Mouse (Mus musculus): ENCODE measurements around the gene Trip13.

Gene Trip13

GRCm38 (mm10) chr13:73887415-73887874, 50.1 kb downstream of the Trip13 start:
- DNase-seq (ENCODE audit: low read depth, low spot score): no peak

- no peak for DNase-seq (ENCODE audit: low read depth, low spot score)
Measured at GRCm38 (mm10) chr13:73886601-73887000, 51.0 kb downstream of the Trip13 start.

DNA sequence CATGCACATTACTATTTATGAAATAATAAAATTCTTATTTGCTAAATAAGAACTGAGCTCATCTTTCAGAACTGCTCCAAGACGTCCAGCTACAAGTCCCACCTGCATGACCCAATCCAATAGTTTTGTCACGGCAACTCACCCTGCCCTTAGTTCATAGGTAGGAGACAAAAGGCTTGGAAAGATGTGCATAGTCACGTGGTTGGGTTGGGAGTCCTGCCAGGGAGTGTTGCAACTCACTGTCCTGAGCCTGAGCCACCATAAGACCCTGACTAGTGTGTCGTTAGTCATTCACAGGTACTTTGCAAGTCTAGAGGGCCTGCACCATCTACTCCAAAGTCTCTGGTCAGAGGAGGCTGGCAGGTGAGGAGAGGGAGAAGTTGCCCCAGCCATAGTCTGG, 51.5 kb downstream of the Trip13 start:
- no peak for DNase-seq (ENCODE audit: low read depth, low spot score)

DNA sequence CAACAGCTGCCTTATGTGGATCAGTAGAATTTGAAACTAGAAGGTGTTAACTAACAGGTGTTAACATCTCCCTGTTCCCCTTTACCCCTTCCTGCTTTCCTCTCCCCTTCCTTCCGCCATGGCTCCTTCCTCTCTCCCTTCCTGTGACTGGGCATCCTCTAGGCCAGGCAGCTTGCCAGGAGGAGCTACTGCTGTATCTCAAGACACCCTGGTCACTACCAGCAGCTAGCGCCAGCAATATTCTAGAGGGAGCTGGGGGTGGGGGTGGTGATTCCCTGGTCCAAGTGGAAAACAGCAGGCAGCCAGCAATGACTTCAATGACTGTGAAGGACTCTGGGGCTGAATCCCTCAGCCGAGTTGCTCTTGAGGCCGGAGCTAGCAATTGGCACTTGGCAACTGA, 51.9 kb downstream of the Trip13 start:
- DNase-seq (ENCODE audit: low read depth, low spot score): no peak

- no peak for DNase-seq (ENCODE audit: low read depth, low spot score)
Measured at GRCm38 (mm10) chr13:73881347-73881746, 56.2 kb downstream of the Trip13 start.

DNA sequence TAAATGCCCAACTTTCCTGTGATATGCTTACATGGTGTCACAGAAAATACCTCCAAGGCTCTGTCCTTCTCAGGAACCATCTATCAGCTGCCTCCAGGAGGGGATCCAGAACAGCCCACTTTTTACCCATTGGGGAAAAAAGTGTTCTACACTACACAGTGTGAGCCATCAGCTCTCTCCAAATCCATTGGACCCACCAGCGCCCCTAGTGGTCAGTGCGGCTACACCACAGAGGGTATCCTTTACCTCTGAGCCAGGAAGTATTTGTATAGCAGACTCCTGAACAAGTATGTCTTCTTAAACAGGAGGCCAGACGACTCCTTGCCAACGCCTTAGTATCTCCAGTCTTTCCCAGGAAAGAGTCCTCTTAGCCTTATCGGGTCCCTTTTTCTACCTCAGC, 57.8 kb downstream of the Trip13 start:
- DNase-seq (ENCODE audit: low read depth, low spot score): peak; percentile 17

- DNase-seq (ENCODE audit: low read depth, low spot score): no peak
Measured at GRCm38 (mm10) chr13:73872159-73872558, 65.4 kb downstream of the Trip13 start.

Data from ES-CJ7 (cell line).